Mouse (Mus musculus): Measurements from ENCODE around the gene AI593442. TPM values are rescaled to one million over a fixed set of nuclear protein-coding genes. Genes with fewer than 3 reads are reported as not detected.

Gene AI593442
- polyA plus RNA-seq (2012; ENCODE audit: insufficient read depth, insufficient read length, missing spikeins) = not detected in 2 replicates

GRCm38 (mm10) chr9:52679362-52679947 lies at the start of gene AI593442:
AI593442 (minus strand) TSS chr9:52679780.
- Histone ChIP-seq H3K4me3 (ENCODE audit: insufficient read depth, low read depth, low read length) (no peak within 1 kb of the TSS), H3K27ac (replicated peaks; ENCODE audit: low read depth, low read length) (no peak within 1 kb of the TSS), H3K4me1 (ENCODE audit: control insufficient read depth, insufficient read depth, insufficient read length, low read length) (no peaks in the 10 kb centered on the region)

GRCm38 (mm10) chr9:52728806-52729205 lies 49.2 kb upstream of the AI593442 start:
- Histone ChIP-seq H3K4me1 (ENCODE audit: control insufficient read depth, insufficient read depth, insufficient read length, low read length) (no peaks in the 10 kb centered on the region), H3K4me3 (ENCODE audit: insufficient read depth, low read depth, low read length) (no peak overlapping the region), H3K27ac (replicated peaks; ENCODE audit: low read depth, low read length) (no peak overlapping the region)

GRCm38 (mm10) chr9:52722626-52723025 lies 43.0 kb upstream of the AI593442 start:
- Histone ChIP-seq H3K4me3 (ENCODE audit: insufficient read depth, low read depth, low read length) (no peak overlapping the region), H3K27ac (replicated peaks; ENCODE audit: low read depth, low read length) (no peak overlapping the region), H3K4me1 (ENCODE audit: control insufficient read depth, insufficient read depth, insufficient read length, low read length) (no peaks in the 10 kb centered on the region)

- Histone ChIP-seq H3K4me1 (ENCODE audit: control insufficient read depth, insufficient read depth, insufficient read length, low read length) (no peaks in the 10 kb centered on the region), H3K4me3 (ENCODE audit: insufficient read depth, low read depth, low read length) (no peak overlapping the region), H3K27ac (replicated peaks; ENCODE audit: low read depth, low read length) (no peak overlapping the region)
Measured at GRCm38 (mm10) chr9:52719562-52719961, 40.0 kb upstream of the AI593442 start.

- no peak overlapping the region for H3K27ac ChIP-seq (replicated peaks; ENCODE audit: low read depth, low read length)
- H3K4me3 ChIP-seq (ENCODE audit: insufficient read depth, low read depth, low read length) = no peak overlapping the region
- no peaks in the 10 kb centered on the region for H3K4me1 ChIP-seq (ENCODE audit: control insufficient read depth, insufficient read depth, insufficient read length, low read length)
Measured at GRCm38 (mm10) chr9:52680036-52680435, 456 bp upstream of the AI593442 start.

GRCm38 (mm10) chr9:52678839-52679215 lies 753 bp downstream of the AI593442 start:
- no peak overlapping the region for H3K4me3 ChIP-seq (ENCODE audit: insufficient read depth, low read depth, low read length)

GRCm38 (mm10) chr9:52678179-52678838 lies 1.3 kb downstream of the AI593442 start:
- no peak overlapping the region for H3K27ac ChIP-seq (replicated peaks; ENCODE audit: low read depth, low read length)
- no peaks in the 10 kb centered on the region for H3K4me1 ChIP-seq (ENCODE audit: control insufficient read depth, insufficient read depth, insufficient read length, low read length)
- H3K4me3 ChIP-seq (ENCODE audit: insufficient read depth, low read depth, low read length) = no peak overlapping the region

More at GRCm38 (mm10) chr9:52678839-52679215, 753 bp downstream of the AI593442 start:
- Histone ChIP-seq H3K27ac (replicated peaks; ENCODE audit: low read depth, low read length) (no peak overlapping the region), H3K4me1 (ENCODE audit: control insufficient read depth, insufficient read depth, insufficient read length, low read length) (no peaks in the 10 kb centered on the region)

- Histone ChIP-seq H3K4me3 (ENCODE audit: insufficient read depth, low read depth, low read length) (no peak overlapping the region), H3K27ac (replicated peaks; ENCODE audit: low read depth, low read length) (no peak overlapping the region), H3K4me1 (ENCODE audit: control insufficient read depth, insufficient read depth, insufficient read length, low read length) (no peaks in the 10 kb centered on the region)
Measured at GRCm38 (mm10) chr9:52676587-52676986, 3.0 kb downstream of the AI593442 start.

- Histone ChIP-seq H3K4me3 (ENCODE audit: insufficient read depth, low read depth, low read length) (no peak overlapping the region), H3K27ac (replicated peaks; ENCODE audit: low read depth, low read length) (no peak overlapping the region), H3K4me1 (ENCODE audit: control insufficient read depth, insufficient read depth, insufficient read length, low read length) (no peaks in the 10 kb centered on the region)
Measured at GRCm38 (mm10) chr9:52675937-52676336, 3.6 kb downstream of the AI593442 start.

GRCm38 (mm10) chr9:52661422-52661821 lies 18.2 kb downstream of the AI593442 start:
- no peak overlapping the region for H3K27ac ChIP-seq (replicated peaks; ENCODE audit: low read depth, low read length)

GRCm38 (mm10) chr9:52650341-52650951 lies 29.1 kb downstream of the AI593442 start:
- Histone ChIP-seq H3K4me3 (ENCODE audit: insufficient read depth, low read depth, low read length) (no peak overlapping the region), H3K4me1 (ENCODE audit: control insufficient read depth, insufficient read depth, insufficient read length, low read length) (no peaks in the 10 kb centered on the region), H3K27ac (replicated peaks; ENCODE audit: low read depth, low read length) (no peak overlapping the region)

More at GRCm38 (mm10) chr9:52661422-52661821, 18.2 kb downstream of the AI593442 start:
- H3K4me3 ChIP-seq (ENCODE audit: insufficient read depth, low read depth, low read length) = no peak overlapping the region
- H3K4me1 ChIP-seq (ENCODE audit: control insufficient read depth, insufficient read depth, insufficient read length, low read length) = no peaks in the 10 kb centered on the region

GRCm38 (mm10) chr9:52645312-52645711 lies 34.3 kb downstream of the AI593442 start:
- Histone ChIP-seq H3K4me1 (ENCODE audit: control insufficient read depth, insufficient read depth, insufficient read length, low read length) (no peaks in the 10 kb centered on the region), H3K27ac (replicated peaks; ENCODE audit: low read depth, low read length) (no peak overlapping the region), H3K4me3 (ENCODE audit: insufficient read depth, low read depth, low read length) (no peak overlapping the region)

GRCm38 (mm10) chr9:52644626-52645025 lies 35.0 kb downstream of the AI593442 start:
- H3K4me3 ChIP-seq (ENCODE audit: insufficient read depth, low read depth, low read length) = no peak overlapping the region
- no peak overlapping the region for H3K27ac ChIP-seq (replicated peaks; ENCODE audit: low read depth, low read length)
- no peaks in the 10 kb centered on the region for H3K4me1 ChIP-seq (ENCODE audit: control insufficient read depth, insufficient read depth, insufficient read length, low read length)

- Histone ChIP-seq H3K27ac (replicated peaks; ENCODE audit: low read depth, low read length) (no peak overlapping the region), H3K4me1 (ENCODE audit: control insufficient read depth, insufficient read depth, insufficient read length, low read length) (no peaks in the 10 kb centered on the region), H3K4me3 (ENCODE audit: insufficient read depth, low read depth, low read length) (no peak overlapping the region)
Measured at GRCm38 (mm10) chr9:52644156-52644555, 35.4 kb downstream of the AI593442 start.

- Histone ChIP-seq H3K4me1 (ENCODE audit: control insufficient read depth, insufficient read depth, insufficient read length, low read length) (no peaks in the 10 kb centered on the region), H3K4me3 (ENCODE audit: insufficient read depth, low read depth, low read length) (no peak overlapping the region), H3K27ac (replicated peaks; ENCODE audit: low read depth, low read length) (no peak overlapping the region)
Measured at GRCm38 (mm10) chr9:52635991-52636390, 43.6 kb downstream of the AI593442 start.

- H3K27ac ChIP-seq (replicated peaks; ENCODE audit: low read depth, low read length) = no peak overlapping the region
- H3K4me1 ChIP-seq (ENCODE audit: control insufficient read depth, insufficient read depth, insufficient read length, low read length) = no peaks in the 10 kb centered on the region
- H3K4me3 ChIP-seq (ENCODE audit: insufficient read depth, low read depth, low read length) = no peak overlapping the region
Measured at GRCm38 (mm10) chr9:52623926-52624325, 55.7 kb downstream of the AI593442 start.
